Mouse (Mus musculus) bone marrow, adult 2 months (tissue): ENCODE data around the gene 3110009E18Rik. TPM values are rescaled to one million over a fixed set of nuclear protein-coding genes. Genes with fewer than 3 reads are reported as not detected.

ENCODE experiments used
- H3K27ac ChIP-seq: fragments of 200-500 bp; 2 replicates; pipeline ENCODE4 v1.5.1; 2012; ENCODE audit warnings: low read depth, mild to moderate bottlenecking, control low read depth, inconsistent platforms, low read length; ENCODE audit not compliant: control insufficient read depth, poor library complexity, insufficient read depth
- H3K4me1 ChIP-seq: fragments of 200-500 bp; 2 replicates; pipeline ENCODE4 v1.6.1; 2011; ENCODE audit warnings: low read length; ENCODE audit not compliant: control insufficient read depth, insufficient read depth
- H3K4me3 ChIP-seq: fragments of 200-500 bp; replicated peaks from 2 replicates; pipeline ENCODE3; 2011; ENCODE audit warnings: mild to moderate bottlenecking, low read depth, low read length, control low read depth; ENCODE audit not compliant: control insufficient read depth
- CTCF ChIP-seq: fragments of 200-500 bp; IDR thresholded peaks from 2 replicates; pipeline ENCODE4 v1.5.1; 2011; ENCODE audit warnings: low read length, control low read depth; ENCODE audit not compliant: control insufficient read depth, insufficient read depth
- POLR2A ChIP-seq: fragments of 200-500 bp; IDR thresholded peaks from 2 replicates; pipeline ENCODE4 v1.6.1; 2011; ENCODE audit warnings: low read depth, mild to moderate bottlenecking, control low read depth, low read length, borderline replicate concordance; ENCODE audit not compliant: control insufficient read depth
- WGBS: fragments of 180-500 bp; shearing (Covaris S2); methylation state at CpG from one replicate; pipeline ENCODE4 v1.1.7; 2018; 5-methylcytosine and 5-hydroxymethylcytosine counted together
- polyA plus RNA-seq: library from polyadenylated mRNA; stranded (reverse); fragments of >200 nt; gene quantifications from 2 replicates; pipeline ENCODE4 v1.2.4, GENCODE M21; 2011; ENCODE audit warnings: low replicate concordance; ENCODE audit not compliant: missing spikeins, insufficient read depth, insufficient read length

Gene 3110009E18Rik
- polyA plus RNA-seq, 1 experiment: 5.6 TPM

- TF ChIP-seq CTCF: no peak
- no peak for TF ChIP-seq POLR2A
- H3K4me1 ChIP-seq: peaks cover 2% of the 10 kb centered on the region; the same call in 1 of the 2 replicates
- H3K27ac ChIP-seq: no peak overlapping the region
- 72% methylated on average over 3 of the region's 3 CpGs for WGBS
- H3K4me3 ChIP-seq: no peak overlapping the region
Observed at GRCm38 (mm10) chr1:120198151-120198550, 77.2 kb downstream of the 3110009E18Rik start.

- Histone ChIP-seq H3K27ac (no peak overlapping the region), H3K4me3 (no peak overlapping the region), H3K4me1 (peaks cover 2% of the 10 kb centered on the region; the same call in 1 of the 2 replicates)
- TF ChIP-seq CTCF (no peak), POLR2A (no peak)
- WGBS: 84% methylated on average over 4 of the region's 4 CpGs
Observed at GRCm38 (mm10) chr1:120198942-120199341, 78.0 kb downstream of the 3110009E18Rik start.

- Histone ChIP-seq H3K27ac (no peak overlapping the region), H3K4me3 (no peak overlapping the region), H3K4me1 (peaks cover 2% of the 10 kb centered on the region; the same call in 1 of the 2 replicates)
- TF ChIP-seq CTCF (no peak), POLR2A (no peak)
- WGBS: 44% methylated on average over 3 of the region's 3 CpGs
Observed at GRCm38 (mm10) chr1:120202542-120202941, 81.6 kb downstream of the 3110009E18Rik start.

GRCm38 (mm10) chr1:120203836-120204235 lies 82.8 kb downstream of the 3110009E18Rik start:
- H3K4me1 ChIP-seq: peaks cover 2% of the 10 kb centered on the region; the same call in 1 of the 2 replicates
- H3K4me3 ChIP-seq: no peak overlapping the region
- no peak overlapping the region for H3K27ac ChIP-seq
- TF ChIP-seq POLR2A: no peak
- no peak for TF ChIP-seq CTCF
- 69% methylated on average over 5 of the region's 5 CpGs for WGBS

- no peak overlapping the region for H3K27ac ChIP-seq
- WGBS: 61% methylated on average over 1 of the region's 1 CpGs
- H3K4me1 ChIP-seq: peaks cover 2% of the 10 kb centered on the region; the same call in 1 of the 2 replicates
- TF ChIP-seq POLR2A (no peak), CTCF (no peak)
- no peak overlapping the region for H3K4me3 ChIP-seq
Observed at GRCm38 (mm10) chr1:120204834-120205233, 83.8 kb downstream of the 3110009E18Rik start.

GRCm38 (mm10) chr1:120207568-120207967 lies 86.6 kb downstream of the 3110009E18Rik start:
- 58% methylated on average over 6 of the region's 6 CpGs for WGBS
- Histone ChIP-seq H3K27ac (no peak overlapping the region), H3K4me1 (no peaks in the 10 kb centered on the region; the same call in 1 of the 2 replicates), H3K4me3 (no peak overlapping the region)
- TF ChIP-seq POLR2A (no peak), CTCF (no peak)

GRCm38 (mm10) chr1:120208502-120209230 lies 87.7 kb downstream of the 3110009E18Rik start:
- 71% methylated on average over 11 of the region's 11 CpGs for WGBS
- H3K4me3 ChIP-seq: no peak overlapping the region
- H3K4me1 ChIP-seq: no peaks in the 10 kb centered on the region; the same call in 1 of the 2 replicates
- TF ChIP-seq CTCF (no peak), POLR2A (no peak)
- no peak overlapping the region for H3K27ac ChIP-seq

GRCm38 (mm10) chr1:120220841-120221240 lies 99.9 kb downstream of the 3110009E18Rik start:
- Histone ChIP-seq H3K4me3 (no peak overlapping the region), H3K27ac (no peak overlapping the region), H3K4me1 (no peaks in the 10 kb centered on the region)
- TF ChIP-seq CTCF: no peak
- no peak for TF ChIP-seq POLR2A
- WGBS: 86% methylated on average over 6 of the region's 6 CpGs

- WGBS: 65% methylated on average over 2 of the region's 2 CpGs
- no peak overlapping the region for H3K4me3 ChIP-seq
- TF ChIP-seq POLR2A: no peak
- no peak for TF ChIP-seq CTCF
- no peaks in the 10 kb centered on the region for H3K4me1 ChIP-seq
- no peak overlapping the region for H3K27ac ChIP-seq
Observed at GRCm38 (mm10) chr1:120221285-120221684, 100.3 kb downstream of the 3110009E18Rik start.
